Comparison of ENCODE assay signal across 8 mouse cellular contexts in the genomic region with DNA sequence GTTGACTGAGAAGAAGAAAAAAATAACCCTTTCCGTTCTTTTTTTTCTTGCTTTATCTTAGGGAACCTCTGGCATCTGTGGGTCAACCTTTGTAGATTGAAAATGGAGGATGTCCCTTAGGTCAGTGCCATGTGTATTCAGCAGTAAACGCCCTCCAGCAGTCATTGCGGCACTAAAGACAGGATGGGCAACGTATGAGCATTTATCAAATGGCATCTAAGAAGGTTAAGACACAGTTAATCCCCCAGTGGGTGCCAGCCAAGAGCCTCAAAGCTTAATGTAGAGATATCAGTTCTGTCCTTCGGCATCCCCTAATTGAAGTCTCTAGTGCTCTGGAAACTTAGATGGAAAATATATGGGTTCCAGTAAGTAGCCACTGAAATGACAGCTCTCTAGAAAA. TPM values are rescaled to one million over a fixed set of nuclear protein-coding genes. Genes with fewer than 3 reads are reported as not detected.
DNase-seq lines count a peak whose midpoint lies in the region; ATAC-seq and TF ChIP-seq lines count a peak whose summit lies in the region.

No protein-coding gene starts in this region.

- H3K9ac ChIP-seq in neural tube, embryonic 11.5 days (ENCODE audit: low read length), result peak overlapping the region; percentile 15; the same call in 1 of the 2 replicates
- peak overlapping the region; percentile 63 for H3K9ac ChIP-seq in liver, embryonic 12.5 days
- no peak overlapping the region for H3K9ac ChIP-seq in stomach, postnatal 0 days (ENCODE audit: low read length)

- H3K4me3 ChIP-seq in neural tube, embryonic 11.5 days (ENCODE audit: low read depth, low read length), result peak overlapping the region; percentile 46
- peak overlapping the region; percentile 76 for H3K4me3 ChIP-seq in liver, embryonic 12.5 days
- peak overlapping the region; percentile 70 for H3K4me3 ChIP-seq in stomach, postnatal 0 days (ENCODE audit: low read depth, low read length)

- peak overlapping the region; percentile 39 for H3K4me2 ChIP-seq in neural tube, embryonic 11.5 days (ENCODE audit: low read depth)
- H3K4me2 ChIP-seq in liver, embryonic 12.5 days, result peak overlapping the region; percentile 82
- peak overlapping the region; percentile 54 for H3K4me2 ChIP-seq in stomach, postnatal 0 days (replicated peaks; ENCODE audit: low read depth)

- H3K27ac ChIP-seq in neural tube, embryonic 11.5 days (ENCODE audit: low read depth, low read length), result no peak overlapping the region
- peak overlapping the region; percentile 62; the same call in 1 of the 2 replicates for H3K27ac ChIP-seq in liver, embryonic 12.5 days
- H3K27ac ChIP-seq in stomach, postnatal 0 days (replicated peaks), result peak overlapping the region; percentile 95

- no peaks in the 10 kb centered on the region for H3K27me3 ChIP-seq in neural tube, embryonic 11.5 days (ENCODE audit: control insufficient read depth, insufficient read depth, low read length)
- H3K27me3 ChIP-seq in liver, embryonic 12.5 days (replicated peaks), result no peaks in the 10 kb centered on the region
- no peaks in the 10 kb centered on the region for H3K27me3 ChIP-seq in stomach, postnatal 0 days (ENCODE audit: control insufficient read depth, insufficient read depth, low read length)

- peaks cover 10% of the 10 kb centered on the region for H3K4me1 ChIP-seq in neural tube, embryonic 11.5 days (ENCODE audit: control insufficient read depth, insufficient read depth, low read length)
- H3K4me1 ChIP-seq in liver, embryonic 12.5 days, result peaks cover 51% of the 10 kb centered on the region
- H3K4me1 ChIP-seq in stomach, postnatal 0 days (replicated peaks; ENCODE audit: control insufficient read depth, insufficient read depth), result peaks cover 3% of the 10 kb centered on the region; the same call in 1 of the 2 replicates

- TF ChIP-seq CTCF in stomach, postnatal 0 days (IDR thresholded peaks at IDR 0.05; ENCODE audit: low read depth), result no peak

- 64% methylated on average over 5 of the region's 5 CpGs for WGBS in neural tube, embryonic 11.5 days
- WGBS in liver, embryonic 12.5 days (ENCODE audit: insufficient replicate concordance), result 48% methylated on average over 5 of the region's 5 CpGs
- 29% methylated on average over 5 of the region's 5 CpGs for WGBS in stomach, postnatal 0 days

- no peak for TF ChIP-seq EP300 in stomach, postnatal 0 days (optimal IDR thresholded peaks at IDR 0.05)

- peak; percentile 46 for DNase-seq in cerebellum, adult 9-11 months
- DNase-seq in cerebellum, adult 11 months, result no peak
- no peak for DNase-seq in neural tube, embryonic 11.5 days (ENCODE audit: low spot score)
- DNase-seq in neural tube, embryonic 10.5 days (ENCODE audit: extremely low spot score, low spot score), result no peak
- no peak for DNase-seq in stomach, postnatal 0 days (ENCODE audit: low spot score)
- DNase-seq in layer of hippocampus, adult 9-10 months (ENCODE audit: low spot score), result no peak
- no peak for DNase-seq in frontal cortex, postnatal 36 days (ENCODE audit: low spot score in 2 of 2)

- no peak for ATAC-seq in neural tube, embryonic 11.5 days (ENCODE audit: insufficient read depth, low FRiP score, low TSS enrichment)
- no peak for ATAC-seq in liver, embryonic 12.5 days
- ATAC-seq in stomach, postnatal 0 days (ENCODE audit: low FRiP score, low TSS enrichment), result no peak

- no peaks in the 10 kb centered on the region for H3K36me3 ChIP-seq in neural tube, embryonic 11.5 days (ENCODE audit: control insufficient read depth, insufficient read depth, low read length)
- no peaks in the 10 kb centered on the region for H3K36me3 ChIP-seq in liver, embryonic 12.5 days
- no peaks in the 10 kb centered on the region for H3K36me3 ChIP-seq in stomach, postnatal 0 days (ENCODE audit: control insufficient read depth, insufficient read depth, low read length)

- H3K9me3 ChIP-seq in neural tube, embryonic 11.5 days (ENCODE audit: control insufficient read depth, low read length), result no peaks in the 10 kb centered on the region
- no peaks in the 10 kb centered on the region for H3K9me3 ChIP-seq in liver, embryonic 12.5 days (replicated peaks)
- H3K9me3 ChIP-seq in stomach, postnatal 0 days (ENCODE audit: control insufficient read depth, low read length), result no peaks in the 10 kb centered on the region

RNA-seq across cellular contexts. Expression of gene Mbnl2, which starts 0.7 kb away (rescaled TPM):
- polyA plus RNA-seq in neural tube, embryonic 11.5 days (2014; fragmentation: Nextera tagmentation; extraction: Ambion mirVana), result 39.5 and 44.1 TPM in 2 replicates
- 19.3 and 20.2 TPM in 2 replicates for polyA plus RNA-seq in liver, embryonic 12.5 days (2016; fragmentation: Nextera tagmentation; extraction: Ambion mirVana)
- 101 and 104 TPM in 2 replicates for polyA plus RNA-seq in stomach, postnatal 0 days (2015; fragmentation: Nextera tagmentation; extraction: Ambion mirVana)
